ENCODE assay signal across 13 mouse cellular contexts in genomic region chr1:179715289-179715688, GRCm38 (mm10). TPM values are rescaled to one million over a fixed set of nuclear protein-coding genes. Genes with fewer than 3 reads are reported as not detected.
"Had no signal": no experiment of that assay in that cellular context is flagged by ENCODE, and none has a peak within 500 bp of the region (broad histone marks: within the 10 kb centered on the region; RNA-seq: fewer than 3 reads in every experiment).

No protein-coding gene starts in this region.

RNA-seq across cellular contexts. Expression of gene Kif28, which starts 29.8 kb away (rescaled TPM):
- total RNA-seq: hematopoietic stem cell, adult 5-6 weeks; hindbrain, postnatal 0 days had no signal
- polyA plus RNA-seq: gonadal fat pad, adult 2 months; heart, embryonic 13.5 days; hindbrain, embryonic 11.5 days; hindbrain, embryonic 13.5 days; intestine, embryonic 14.5 days; intestine, embryonic 16.5 days; kidney, adult 2 months; kidney, embryonic 15.5 days; kidney, postnatal 0 days; large intestine, adult 2 months; limb, embryonic 12.5 days had no signal
